Mouse (Mus musculus) heart, adult 2 months (tissue): ENCODE measurements around the gene Gucy2g. TPM values are rescaled to one million over a fixed set of nuclear protein-coding genes. Genes with fewer than 3 reads are reported as not detected.

Experiments
- DNase-seq, 2 experiments: peaks; one replicate each; pipeline ENCODE4 v3.0.0; 2021
- H3K27ac ChIP-seq: fragments of 200-600 bp; 2 replicates; pipeline ENCODE4 v1.8.1; 2022
- H3K27me3 ChIP-seq: fragments of 200-500 bp; 2 replicates; pipeline ENCODE4 v1.6.1; 2012; ENCODE audit warnings: mild to moderate bottlenecking, low read length, inconsistent platforms, mixed read lengths; ENCODE audit not compliant: control insufficient read depth, insufficient read depth
- H3K36me3 ChIP-seq: fragments of 200-500 bp; 2 replicates; pipeline ENCODE4 v1.6.1; 2012; ENCODE audit warnings: low read length, inconsistent platforms; ENCODE audit not compliant: control insufficient read depth, insufficient read depth
- H3K4me1 ChIP-seq: fragments of 200-500 bp; 2 replicates; pipeline ENCODE4 v1.6.1; 2011; ENCODE audit warnings: low read length; ENCODE audit not compliant: control insufficient read depth, insufficient read depth
- H3K4me3 ChIP-seq: fragments of 200-600 bp; 2 replicates; pipeline ENCODE4 v1.8.1; 2022
- H3K79me2 ChIP-seq: fragments of 200-500 bp; replicated peaks from 2 replicates; pipeline ENCODE4 v1.6.1; 2012; ENCODE audit warnings: mild to moderate bottlenecking, inconsistent platforms, low read length, moderate library complexity, mixed read lengths; ENCODE audit not compliant: control insufficient read depth, insufficient read depth
- H3K9ac ChIP-seq: fragments of 200-500 bp; 2 replicates; pipeline ENCODE4 v1.6.1; 2012; ENCODE audit warnings: low read depth, mild to moderate bottlenecking, control low read depth, inconsistent platforms, low read length, mixed read lengths
- CTCF ChIP-seq: fragments of 200-600 bp; IDR thresholded peaks from 2 replicates; pipeline ENCODE4 v1.8.1; 2022; ENCODE audit warnings: antibody characterized with exemption, mild to moderate bottlenecking, moderate library complexity
- EP300 ChIP-seq: fragments of 200-500 bp; IDR thresholded peaks from 2 replicates; pipeline ENCODE4 v1.6.1; 2011; ENCODE audit warnings: low read depth, low read length, control low read depth; ENCODE audit not compliant: insufficient read depth
- POLR2A ChIP-seq: fragments of 200-500 bp; IDR thresholded peaks from 2 replicates; pipeline ENCODE4 v1.6.1; 2011; ENCODE audit warnings: mild to moderate bottlenecking, low read depth, low read length, control low read depth; ENCODE audit not compliant: insufficient read depth
- WGBS: fragments of 180-500 bp; shearing (Covaris S2); methylation state at CpG from one replicate; pipeline ENCODE4 v1.1.7; 2018; 5-methylcytosine and 5-hydroxymethylcytosine counted together
- intact Hi-C: fragments of 180-260 bp; cut with DNase I; formaldehyde crosslinking; loops from one replicate; pipeline ENCODE4 v1.15.1; 2025
- polyA plus RNA-seq: library from polyadenylated mRNA; depleted of rRNA; stranded (reverse); fragments of >200 nt; gene quantifications from 2 replicates; pipeline ENCODE4 v1.2.3, GENCODE M21; 2012
- total RNA-seq, 2 experiments: library from RNA; stranded (reverse); gene quantifications; 2 replicates each; pipeline ENCODE4 v1.2.3; 2021

Gucy2g gene
- total and polyA plus RNA-seq, 3 experiments, result 0.07 to 0.12 TPM; not detected in 1

DNA sequence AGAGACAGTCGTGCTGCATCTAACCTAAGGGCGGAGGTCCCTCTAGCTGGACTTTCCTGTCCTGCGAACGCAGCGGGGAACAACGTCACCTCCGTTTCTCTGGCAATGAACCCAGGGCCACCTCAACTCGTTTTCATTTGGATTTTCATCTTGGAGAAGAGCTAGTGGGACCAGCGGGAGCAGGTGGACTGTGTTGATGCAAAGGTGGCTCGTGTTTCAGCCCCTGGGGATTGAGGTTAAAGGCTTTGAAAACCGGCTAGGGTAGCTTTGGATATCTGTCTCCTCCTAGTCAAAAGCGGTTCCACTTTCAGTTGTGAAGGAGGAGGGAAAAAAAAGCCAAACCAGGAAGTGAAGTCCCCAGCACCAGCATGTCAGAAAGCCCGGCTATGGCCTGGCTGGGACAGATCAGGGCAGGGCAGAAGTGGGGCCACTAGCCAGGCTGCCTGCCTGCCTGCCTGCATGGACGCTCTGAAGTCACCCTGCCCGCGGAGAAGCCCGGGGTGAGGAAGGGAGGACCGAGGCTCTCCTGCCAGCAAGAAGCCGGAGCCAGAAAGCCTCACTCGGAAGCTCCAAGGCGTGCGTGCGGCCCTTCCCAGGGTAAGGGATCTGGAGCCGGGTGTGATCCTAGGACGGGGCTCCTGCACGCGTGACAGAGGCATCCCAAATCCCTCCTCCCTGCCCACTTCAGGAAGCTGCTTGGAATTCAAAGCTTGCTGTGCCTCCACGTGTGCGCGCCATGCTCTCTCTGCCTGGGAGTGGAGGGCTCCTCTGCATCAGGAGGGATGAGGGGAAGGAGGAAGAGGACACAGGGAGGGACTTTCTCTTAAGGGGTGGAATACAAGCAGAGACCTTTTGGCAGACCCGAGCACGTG lies 12.8 kb upstream of the Gucy2g start:
- under 1% methylated on average over 32 of the region's 32 CpGs for WGBS
- TF ChIP-seq POLR2A, result peak; percentile 91
- TF ChIP-seq CTCF, result peak; percentile 7; the same call in 1 of the 2 replicates
- 0 out of 2 replicates have a peak, but pooled peaks have one; percentile 16 for TF ChIP-seq EP300
- Histone ChIP-seq H3K36me3 (no peaks in the 10 kb centered on the region), H3K27me3 (no peaks in the 10 kb centered on the region), H3K4me1 (no peaks in the 10 kb centered on the region), H3K27ac (peak overlapping the region; percentile 97), H3K4me3 (peak overlapping the region; percentile 85), H3K9ac (peak overlapping the region; percentile 91), H3K79me2 (no peaks in the 10 kb centered on the region)
- intact Hi-C loops, result loop anchor here (2.0 kb wide), 2 partner anchors 35 to 63 kb away; partner anchors contain the start of genes Vti1a and Zdhhc6
- DNase-seq, result peak; percentile 79 to 85

DNA sequence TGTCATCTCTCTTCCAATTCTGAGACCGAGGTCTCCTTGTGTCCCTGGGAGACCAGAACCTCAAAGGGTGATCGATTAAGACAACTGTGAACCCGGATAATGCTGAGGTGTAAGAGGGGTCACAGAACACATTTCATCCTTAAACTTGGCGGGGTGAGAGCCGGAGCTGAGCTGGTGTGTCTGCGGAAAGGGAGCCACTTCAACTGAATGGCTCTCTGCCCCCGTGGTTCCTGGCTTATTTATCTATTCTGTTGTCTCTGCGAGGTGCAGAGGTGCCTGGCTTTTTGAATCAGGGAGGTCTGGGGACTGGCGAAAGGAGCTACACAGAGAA lies 12.2 kb upstream of the Gucy2g start:
- H3K27ac ChIP-seq, result peak overlapping the region; percentile 97
- intact Hi-C loops, result loop anchor here (2.0 kb wide), 2 partner anchors 34 to 64 kb away; partner anchors contain the start of genes Vti1a and Zdhhc6
- H3K36me3 ChIP-seq, result no peaks in the 10 kb centered on the region
- TF ChIP-seq CTCF, result no peak
- no peak for TF ChIP-seq POLR2A
- TF ChIP-seq EP300, result no peak
- no peaks in the 10 kb centered on the region for H3K27me3 ChIP-seq
- H3K4me1 ChIP-seq, result no peaks in the 10 kb centered on the region
- peak overlapping the region; percentile 91 for H3K9ac ChIP-seq
- no peaks in the 10 kb centered on the region for H3K79me2 ChIP-seq
- peak overlapping the region; percentile 85 for H3K4me3 ChIP-seq
- WGBS, result under 1% methylated on average over 9 of the region's 9 CpGs
- no peak for DNase-seq

DNA sequence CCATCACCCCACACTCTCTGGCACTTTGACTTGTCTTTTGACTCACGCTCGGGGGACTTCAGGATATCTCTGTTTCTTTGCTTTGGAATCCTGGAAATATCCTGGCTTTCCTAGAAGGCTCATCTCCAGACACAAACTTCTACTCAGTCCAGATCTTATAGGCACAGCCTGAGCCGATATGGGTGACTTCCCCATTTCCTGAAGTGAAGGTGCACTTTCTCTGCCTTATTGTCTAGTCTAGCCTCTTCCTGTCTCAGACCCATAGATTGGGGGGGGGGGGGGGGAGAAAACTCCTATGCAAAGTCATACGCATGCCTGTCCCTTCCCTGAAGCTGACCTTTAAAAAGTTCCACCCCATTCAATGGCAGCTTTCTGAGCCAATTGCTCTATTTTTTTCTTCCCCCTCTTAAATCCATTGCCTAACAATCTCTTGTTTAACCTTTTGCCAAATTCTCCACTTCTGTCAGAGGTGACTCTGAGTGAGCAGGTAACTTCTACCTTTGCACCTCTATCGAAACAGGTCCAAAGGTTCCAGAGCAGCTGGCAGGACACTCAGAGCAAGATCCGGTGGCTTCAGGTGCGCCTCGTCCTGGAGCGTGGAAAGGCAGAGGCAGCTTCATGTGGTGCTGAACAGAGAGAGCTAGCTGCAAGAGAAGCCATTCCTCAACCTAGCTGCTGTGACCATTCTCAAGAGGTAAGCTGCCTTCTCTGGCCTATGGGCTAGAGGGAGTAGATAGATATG lies 10.5 kb upstream of the Gucy2g start, which contains the start of gene Acsl5:
TSS of gene Acsl5 (plus strand) at position 556 of the 742 bp plus-strand sequence.
- intact Hi-C loops, result loop anchor here (2.0 kb wide), 2 partner anchors 33 to 65 kb away; partner anchors contain the start of genes Vti1a and Zdhhc6
- Histone ChIP-seq H3K4me3 (no peak within 1 kb of the TSS), H3K4me1 (no peaks in the 10 kb centered on the region), H3K36me3 (no peaks in the 10 kb centered on the region), H3K79me2 (no peaks in the 10 kb centered on the region), H3K27me3 (no peaks in the 10 kb centered on the region), H3K9ac (no peak within 1 kb of the TSS), H3K27ac (no peak within 1 kb of the TSS)
- 84% methylated on average over 9 of the region's 9 CpGs for WGBS
- DNase-seq, result no peak
- TF ChIP-seq CTCF, result no peak

DNA sequence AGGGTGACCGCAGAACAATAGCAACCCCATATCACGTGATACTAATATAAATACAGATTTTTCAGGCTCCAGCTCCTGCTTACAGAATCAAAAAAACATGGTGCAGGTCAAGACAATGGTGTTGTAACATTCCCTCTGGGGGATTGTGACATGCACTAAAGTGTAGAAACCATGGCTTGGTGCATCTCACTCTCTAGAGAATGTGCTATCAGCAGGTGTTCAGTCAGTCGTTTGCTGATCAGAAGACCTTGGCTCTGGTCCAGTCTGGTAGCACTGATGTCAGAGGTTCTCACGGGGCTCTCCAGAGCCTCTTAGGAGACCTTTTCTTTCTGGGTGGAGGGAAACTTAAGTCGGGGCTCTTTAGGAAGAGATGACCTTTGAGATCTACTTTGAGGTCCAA lies 9.4 kb upstream of the Gucy2g start:
- intact Hi-C loops, result no loop called here
- WGBS, result 60% methylated on average over 5 of the region's 5 CpGs

DNA sequence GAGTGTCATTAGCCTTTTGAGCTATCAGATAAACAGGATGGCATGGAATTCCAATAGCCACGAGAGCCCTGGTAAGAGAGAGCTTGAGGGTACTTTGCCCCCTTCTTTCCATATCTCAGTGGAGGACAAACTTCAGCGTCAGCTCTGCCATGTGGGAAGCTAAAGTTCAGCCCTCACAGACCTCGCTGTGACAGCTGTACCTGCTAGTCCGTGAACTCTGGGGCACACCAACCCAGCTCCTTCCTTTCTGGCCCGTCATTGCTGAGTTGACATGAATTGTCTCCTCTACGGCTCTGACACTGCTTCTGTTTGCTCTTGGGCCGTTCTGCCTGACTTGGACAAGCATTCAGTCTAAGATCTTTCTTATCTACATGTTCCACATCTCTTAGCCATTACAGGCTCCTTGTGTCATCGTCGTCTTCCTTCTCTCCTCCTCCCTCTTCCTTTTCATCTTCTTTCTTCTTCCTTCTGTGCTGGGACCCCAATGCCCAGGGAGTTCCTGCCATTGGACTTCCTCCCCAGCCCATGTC lies 7.0 kb upstream of the Gucy2g start:
- H3K79me2 ChIP-seq, result no peaks in the 10 kb centered on the region
- WGBS, result 41% methylated on average over 9 of the region's 9 CpGs
- intact Hi-C loops, result no loop called here
- no peak for DNase-seq
- no peak for TF ChIP-seq EP300
- TF ChIP-seq CTCF, result no peak
- TF ChIP-seq POLR2A, result no peak
- H3K9ac ChIP-seq, result no peak overlapping the region
- H3K4me1 ChIP-seq, result 0 out of 2 replicates have a peak, but pooled peaks cover 1% of the 10 kb centered on the region
- H3K27me3 ChIP-seq, result no peaks in the 10 kb centered on the region
- H3K36me3 ChIP-seq, result no peaks in the 10 kb centered on the region
- H3K27ac ChIP-seq, result no peak overlapping the region
- H3K4me3 ChIP-seq, result no peak overlapping the region

More for the DNA sequence above, 9.4 kb upstream of the Gucy2g start:
- TF ChIP-seq EP300, result no peak
- no peak for TF ChIP-seq CTCF
- no peak for TF ChIP-seq POLR2A
- H3K27me3 ChIP-seq, result no peaks in the 10 kb centered on the region
- H3K4me1 ChIP-seq, result no peaks in the 10 kb centered on the region
- no peak overlapping the region for H3K4me3 ChIP-seq
- DNase-seq, result no peak
- H3K9ac ChIP-seq, result no peak overlapping the region
- no peaks in the 10 kb centered on the region for H3K79me2 ChIP-seq
- no peak overlapping the region for H3K27ac ChIP-seq
- no peaks in the 10 kb centered on the region for H3K36me3 ChIP-seq
